Mouse (Mus musculus) erythroblast, embryonic 14.5 days (primary cell): ENCODE results near the gene Gm10272.

Experiments used
- GATA1 ChIP-seq: IDR thresholded peaks from 2 replicates; pipeline ENCODE4 v1.6.1; 2012; ENCODE audit warnings: low read length, inconsistent platforms, mixed read lengths
- TAL1 ChIP-seq: IDR thresholded peaks from 3 replicates; pipeline ENCODE4 v1.6.1; 2012; ENCODE audit warnings: low read length, inconsistent platforms, mixed read lengths

- TF ChIP-seq GATA1 (no peak), TAL1 (no peak)
Observed at GRCm38 (mm10) chr10:77670710-77671109, 35.7 kb upstream of the Gm10272 start.
